Mouse (Mus musculus) kidney, adult 2 months (tissue): ENCODE results near the gene Rbp2.

Experiments
- CTCF ChIP-seq: fragments of 200-500 bp; conservative IDR thresholded peaks from 2 replicates; pipeline ENCODE4 v1.5.1; 2011; ENCODE audit warnings: low read depth, mild to moderate bottlenecking, control low read depth, low read length, moderate library complexity, mixed read lengths; ENCODE audit not compliant: insufficient read depth, insufficient read length
- POLR2A ChIP-seq: fragments of 200-500 bp; IDR thresholded peaks from one replicate; pipeline ENCODE4 v1.6.1; 2011; ENCODE audit warnings: low read depth, low read length, control low read depth

GRCm38 (mm10) chr9:98491071-98491470 lies 5.2 kb downstream of the Rbp2 start:
- TF ChIP-seq POLR2A (no peak), CTCF (no peak)
